ENCODE assay signal across 8 mouse cellular contexts in genomic region chr9:99242035-99242434, GRCm38 (mm10). TPM values are rescaled to one million over a fixed set of nuclear protein-coding genes. Genes with fewer than 3 reads are reported as not detected.
DNase-seq lines count a peak whose midpoint lies in the region; ATAC-seq and TF ChIP-seq lines count a peak whose summit lies in the region.

No protein-coding gene starts in this region.

- TF ChIP-seq CTCF in kidney, postnatal 0 days (IDR thresholded peaks at IDR 0.05; ENCODE audit: low read depth), result peak; percentile 95
- TF ChIP-seq CTCF in thymus, adult 2 months (IDR thresholded peaks at IDR 0.05; ENCODE audit: borderline replicate concordance, control insufficient read depth, extremely low read depth, insufficient read depth, low read length, poor library complexity), result no peak

- H3K4me3 ChIP-seq in heart, embryonic 10.5 days, result peak overlapping the region; percentile 94; the same call in 1 of the 2 replicates
- no peak overlapping the region for H3K4me3 ChIP-seq in kidney, postnatal 0 days (replicated peaks; ENCODE audit: low read depth, low read length)
- H3K4me3 ChIP-seq in liver, embryonic 13.5 days (replicated peaks), result peak overlapping the region; percentile 81
- no peak overlapping the region for H3K4me3 ChIP-seq in neural tube, embryonic 14.5 days (ENCODE audit: low read depth, low read length)
- no peak overlapping the region for H3K4me3 ChIP-seq in thymus, adult 2 months (ENCODE audit: control insufficient read depth, insufficient read depth, low read length)

- TF ChIP-seq POLR2A in thymus, adult 2 months (IDR thresholded peaks at IDR 0.05; ENCODE audit: control insufficient read depth, extremely low read depth, insufficient read depth, low read length, poor library complexity), result no peak

- peak overlapping the region; percentile 65 for H3K4me2 ChIP-seq in kidney, postnatal 0 days (ENCODE audit: low read length)
- peak overlapping the region; percentile 75 for H3K4me2 ChIP-seq in liver, embryonic 13.5 days
- peak overlapping the region; percentile 62; the same call in 1 of the 2 replicates for H3K4me2 ChIP-seq in neural tube, embryonic 14.5 days (ENCODE audit: low read depth, low read length)

- no peaks in the 10 kb centered on the region for H3K27me3 ChIP-seq in heart, embryonic 10.5 days (ENCODE audit: insufficient read depth, poor library complexity, severe bottlenecking)
- no peaks in the 10 kb centered on the region for H3K27me3 ChIP-seq in kidney, postnatal 0 days (ENCODE audit: insufficient read depth, low read length)
- H3K27me3 ChIP-seq in liver, embryonic 13.5 days, result no peaks in the 10 kb centered on the region
- no peaks in the 10 kb centered on the region for H3K27me3 ChIP-seq in neural tube, embryonic 14.5 days (ENCODE audit: control insufficient read depth, insufficient read depth, low read length)
- no peaks in the 10 kb centered on the region for H3K27me3 ChIP-seq in thymus, adult 2 months (ENCODE audit: control insufficient read depth, insufficient read depth, low read length)

- H3K9ac ChIP-seq in kidney, postnatal 0 days (ENCODE audit: low read depth, low read length), result no peak overlapping the region
- peak overlapping the region; percentile 76 for H3K9ac ChIP-seq in liver, embryonic 13.5 days
- H3K9ac ChIP-seq in neural tube, embryonic 14.5 days (replicated peaks; ENCODE audit: low read depth, low read length), result no peak overlapping the region

- H3K4me1 ChIP-seq in heart, embryonic 10.5 days, result 0 out of 2 replicates have a peak, but pooled peaks cover 6% of the 10 kb centered on the region
- H3K4me1 ChIP-seq in kidney, postnatal 0 days (replicated peaks; ENCODE audit: insufficient read depth, low read length), result no peaks in the 10 kb centered on the region
- peaks cover 50% of the 10 kb centered on the region for H3K4me1 ChIP-seq in liver, embryonic 13.5 days (replicated peaks)
- 0 out of 2 replicates have a peak, but pooled peaks cover 5% of the 10 kb centered on the region for H3K4me1 ChIP-seq in neural tube, embryonic 14.5 days (ENCODE audit: control insufficient read depth, insufficient read depth, low read length)
- peaks cover 5% of the 10 kb centered on the region for H3K4me1 ChIP-seq in thymus, adult 2 months (replicated peaks; ENCODE audit: control insufficient read depth, insufficient read depth, low read length)

- 3% methylated on average over 7 of the region's 7 CpGs for WGBS in heart, embryonic 10.5 days
- WGBS in kidney, postnatal 0 days, result 1% methylated on average over 7 of the region's 7 CpGs
- WGBS in liver, embryonic 13.5 days (ENCODE audit: insufficient replicate concordance), result under 1% methylated on average over 7 of the region's 7 CpGs
- 2% methylated on average over 7 of the region's 7 CpGs for WGBS in neural tube, embryonic 14.5 days
- whole genome bisulfite sequencing in thymus, adult 2 months, result 2% methylated on average over 7 of the region's 7 CpGs

- peak; percentile 34 for DNase-seq in urinary bladder, postnatal 14 days (ENCODE audit: low spot score)
- DNase-seq in urinary bladder, postnatal 10 days (ENCODE audit: low spot score), result no peak
- DNase-seq in cerebellum, postnatal 4 days (ENCODE audit: low spot score in 2 of 2), result peak; percentile 46 to 54
- DNase-seq in heart, embryonic 10.5 days (ENCODE audit: low spot score), result no peak
- peak; percentile 74 for DNase-seq in kidney, postnatal 0 days (ENCODE audit: low spot score)
- peak; percentile 53 for DNase-seq in liver, embryonic 13.5 days
- DNase-seq in thymus, adult 2 months, result peak; percentile 54

- H3K9me3 ChIP-seq in heart, embryonic 10.5 days, result no peaks in the 10 kb centered on the region
- H3K9me3 ChIP-seq in kidney, postnatal 0 days (replicated peaks; ENCODE audit: low read length), result no peaks in the 10 kb centered on the region
- no peaks in the 10 kb centered on the region for H3K9me3 ChIP-seq in liver, embryonic 13.5 days (replicated peaks)
- H3K9me3 ChIP-seq in neural tube, embryonic 14.5 days (ENCODE audit: control insufficient read depth, low read length), result no peaks in the 10 kb centered on the region

- no peaks in the 10 kb centered on the region; the same call in 1 of the 2 replicates for H3K36me3 ChIP-seq in heart, embryonic 10.5 days
- H3K36me3 ChIP-seq in kidney, postnatal 0 days (ENCODE audit: insufficient read depth, low read length), result no peaks in the 10 kb centered on the region
- peaks cover 11% of the 10 kb centered on the region; the same call in 1 of the 2 replicates for H3K36me3 ChIP-seq in liver, embryonic 13.5 days
- no peaks in the 10 kb centered on the region for H3K36me3 ChIP-seq in neural tube, embryonic 14.5 days (ENCODE audit: control insufficient read depth, insufficient read depth, low read length)
- H3K36me3 ChIP-seq in thymus, adult 2 months (ENCODE audit: control insufficient read depth, insufficient read depth, low read length), result no peaks in the 10 kb centered on the region

- H3K27ac ChIP-seq in heart, embryonic 10.5 days, result peak overlapping the region; percentile 95
- H3K27ac ChIP-seq in kidney, postnatal 0 days, result no peak overlapping the region
- peak overlapping the region; percentile 99 for H3K27ac ChIP-seq in liver, embryonic 13.5 days
- H3K27ac ChIP-seq in neural tube, embryonic 14.5 days (ENCODE audit: low read depth, low read length), result no peak overlapping the region
- no peak overlapping the region for H3K27ac ChIP-seq in thymus, adult 2 months (ENCODE audit: control insufficient read depth, insufficient read depth, low read length)

- no peak for ATAC-seq in kidney, postnatal 0 days (replicated peaks; ENCODE audit: low FRiP score, low read depth)
- no peak for ATAC-seq in liver, embryonic 13.5 days (ENCODE audit: low read depth)
- ATAC-seq in neural tube, embryonic 14.5 days (ENCODE audit: low read depth), result no peak

RNA-seq across cellular contexts. Expression of gene Cep70, which starts 1.1 kb away (rescaled TPM):
- 25.9 and 27.3 TPM in 2 replicates for polyA plus RNA-seq in heart, embryonic 10.5 days (2016; fragmentation: Nextera tagmentation; extraction: Ambion mirVana)
- polyA plus RNA-seq in kidney, postnatal 0 days (2015; fragmentation: Nextera tagmentation; extraction: Ambion mirVana), result 21.9 and 22.1 TPM in 2 replicates
- 30.1 and 36.5 TPM in 2 replicates for polyA plus RNA-seq in liver, embryonic 13.5 days (2015; fragmentation: Nextera tagmentation; extraction: Ambion mirVana)
- polyA plus RNA-seq in neural tube, embryonic 14.5 days (2014; fragmentation: Nextera tagmentation; extraction: Ambion mirVana), result 56.1 and 62.1 TPM in 2 replicates
- 5.2 and 7.0 TPM in 2 replicates for polyA plus RNA-seq in thymus, adult 2 months (2012; rRNA removed)

RNA-seq across cellular contexts. Expression of gene Faiml, which starts 5.0 kb away (rescaled TPM):
- not detected in 2 replicates for polyA plus RNA-seq in heart, embryonic 10.5 days (2016; fragmentation: Nextera tagmentation; extraction: Ambion mirVana)
- not detected in 2 replicates for polyA plus RNA-seq in kidney, postnatal 0 days (2015; fragmentation: Nextera tagmentation; extraction: Ambion mirVana)
- polyA plus RNA-seq in liver, embryonic 13.5 days (2015; fragmentation: Nextera tagmentation; extraction: Ambion mirVana), result not detected in 2 replicates
- not detected in 2 replicates for polyA plus RNA-seq in neural tube, embryonic 14.5 days (2014; fragmentation: Nextera tagmentation; extraction: Ambion mirVana)
- polyA plus RNA-seq in thymus, adult 2 months (2012; rRNA removed), result not detected in 2 replicates

Comparison
In these comparisons a context has a peak if more than half of its experiments do, and no peak if none do; other contexts are left out.
1. DNase-seq: peak in urinary bladder, postnatal 14 days (single experiment), cerebellum, postnatal 4 days (2 of 2), kidney, postnatal 0 days (single experiment), liver, embryonic 13.5 days (single experiment) and thymus, adult 2 months (single experiment); none in urinary bladder, postnatal 10 days (single experiment) and heart, embryonic 10.5 days (single experiment).
2. H3K27ac ChIP-seq: peak in heart, embryonic 10.5 days (single experiment) and liver, embryonic 13.5 days (single experiment); none in kidney, postnatal 0 days (single experiment), neural tube, embryonic 14.5 days (single experiment) and thymus, adult 2 months (single experiment).
3. H3K4me3 ChIP-seq: peak in heart, embryonic 10.5 days (single experiment) and liver, embryonic 13.5 days (single experiment); none in kidney, postnatal 0 days (single experiment), neural tube, embryonic 14.5 days (single experiment) and thymus, adult 2 months (single experiment).
4. Peak in every context shown above with its lines, with median percentiles within 50 percentile points of each other: H3K4me2 ChIP-seq.